Mouse (Mus musculus): ENCODE measurements at regions not wholly inside any gene's neighbourhood (a gene's known extent, or its start where the extent isn't known, plus 50 kb on each side); places are given as distances from the start of the nearest gene placed in this dataset.

- H3K27ac ChIP-seq (replicated peaks; ENCODE audit: low read depth, low read length) = no peak overlapping the region
- H3K4me3 ChIP-seq (replicated peaks; ENCODE audit: low read length) = no peak overlapping the region
- peak; percentile 16 for DNase-seq (ENCODE audit: low spot score)
- no peaks in the 10 kb centered on the region for H3K9me3 ChIP-seq (ENCODE audit: control insufficient read depth, low read length)
- ATAC-seq (ENCODE audit: low FRiP score, low read depth) = peak; percentile 37; the same call in 1 of the 2 replicates
- no peak overlapping the region for H3K4me2 ChIP-seq (replicated peaks; ENCODE audit: low read depth, low read length, severe bottlenecking)
- TF ChIP-seq POLR2A (IDR thresholded peaks at IDR 0.05; ENCODE audit: borderline replicate concordance, extremely low read depth, insufficient read depth, insufficient read length) = no peak
- H3K4me1 ChIP-seq (ENCODE audit: control insufficient read depth, insufficient read depth, low read length) = 0 out of 2 replicates have a peak, but pooled peaks cover 3% of the 10 kb centered on the region
- no peaks in the 10 kb centered on the region for H3K36me3 ChIP-seq (ENCODE audit: control insufficient read depth, insufficient read depth, low read length)
- no peaks in the 10 kb centered on the region for H3K27me3 ChIP-seq (ENCODE audit: control insufficient read depth, insufficient read depth, low read length)
- H3K9ac ChIP-seq (ENCODE audit: low read depth, low read length, severe bottlenecking) = no peak overlapping the region
- WGBS = 15% methylated on average over 4 of the region's 4 CpGs
Observed at GRCm38 (mm10) chr4:64755986-64756385, 368.0 kb upstream of the Pappa start.

GRCm38 (mm10) chr4:64768610-64769009, 355.4 kb upstream of the Pappa start:
- H3K27ac ChIP-seq (replicated peaks; ENCODE audit: low read depth, low read length) = no peak overlapping the region
- no peak overlapping the region for H3K4me2 ChIP-seq (replicated peaks; ENCODE audit: low read depth, low read length, severe bottlenecking)
- H3K4me1 ChIP-seq (ENCODE audit: control insufficient read depth, insufficient read depth, low read length) = no peaks in the 10 kb centered on the region
- DNase-seq (ENCODE audit: low spot score) (no peak), ATAC-seq (ENCODE audit: low FRiP score, low read depth) (no peak)
- no peak overlapping the region for H3K9ac ChIP-seq (ENCODE audit: low read depth, low read length, severe bottlenecking)
- no peaks in the 10 kb centered on the region for H3K9me3 ChIP-seq (ENCODE audit: control insufficient read depth, low read length)
- no peaks in the 10 kb centered on the region for H3K36me3 ChIP-seq (ENCODE audit: control insufficient read depth, insufficient read depth, low read length)
- 70% methylated on average over 1 of the region's 1 CpGs for WGBS
- no peak for TF ChIP-seq POLR2A (IDR thresholded peaks at IDR 0.05; ENCODE audit: borderline replicate concordance, extremely low read depth, insufficient read depth, insufficient read length)
- H3K27me3 ChIP-seq (ENCODE audit: control insufficient read depth, insufficient read depth, low read length) = no peaks in the 10 kb centered on the region
- H3K4me3 ChIP-seq (replicated peaks; ENCODE audit: low read length) = no peak overlapping the region

- Histone ChIP-seq H3K27me3 (ENCODE audit: control insufficient read depth, insufficient read depth, low read length) (no peaks in the 10 kb centered on the region), H3K4me3 (replicated peaks; ENCODE audit: low read length) (no peak overlapping the region), H3K9me3 (ENCODE audit: control insufficient read depth, low read length) (no peaks in the 10 kb centered on the region), H3K36me3 (ENCODE audit: control insufficient read depth, insufficient read depth, low read length) (no peaks in the 10 kb centered on the region), H3K9ac (ENCODE audit: low read depth, low read length, severe bottlenecking) (no peak overlapping the region), H3K4me2 (replicated peaks; ENCODE audit: low read depth, low read length, severe bottlenecking) (no peak overlapping the region), H3K4me1 (ENCODE audit: control insufficient read depth, insufficient read depth, low read length) (no peaks in the 10 kb centered on the region; the same call in 1 of the 2 replicates), H3K27ac (replicated peaks; ENCODE audit: low read depth, low read length) (no peak overlapping the region)
- no peak for ATAC-seq (ENCODE audit: low FRiP score, low read depth)
- TF ChIP-seq POLR2A (IDR thresholded peaks at IDR 0.05; ENCODE audit: borderline replicate concordance, extremely low read depth, insufficient read depth, insufficient read length) = no peak
- DNase-seq (ENCODE audit: low spot score) = no peak
- WGBS = 69% methylated on average over 7 of the region's 7 CpGs
Observed at GRCm38 (mm10) chr4:64803886-64804285, 320.1 kb upstream of the Pappa start.

- ATAC-seq (ENCODE audit: low FRiP score, low read depth) (no peak), DNase-seq (ENCODE audit: low spot score) (peak; percentile 43)
- TF ChIP-seq POLR2A (IDR thresholded peaks at IDR 0.05; ENCODE audit: borderline replicate concordance, extremely low read depth, insufficient read depth, insufficient read length) = no peak
- WGBS = 44% methylated on average over 2 of the region's 2 CpGs
- H3K9me3 ChIP-seq (ENCODE audit: control insufficient read depth, low read length) = no peaks in the 10 kb centered on the region
- no peak overlapping the region for H3K4me3 ChIP-seq (replicated peaks; ENCODE audit: low read length)
- no peaks in the 10 kb centered on the region for H3K36me3 ChIP-seq (ENCODE audit: control insufficient read depth, insufficient read depth, low read length)
- no peak overlapping the region for H3K4me2 ChIP-seq (replicated peaks; ENCODE audit: low read depth, low read length, severe bottlenecking)
- no peak overlapping the region for H3K9ac ChIP-seq (ENCODE audit: low read depth, low read length, severe bottlenecking)
- no peaks in the 10 kb centered on the region; the same call in 1 of the 2 replicates for H3K4me1 ChIP-seq (ENCODE audit: control insufficient read depth, insufficient read depth, low read length)
- no peak overlapping the region for H3K27ac ChIP-seq (replicated peaks; ENCODE audit: low read depth, low read length)
- no peaks in the 10 kb centered on the region for H3K27me3 ChIP-seq (ENCODE audit: control insufficient read depth, insufficient read depth, low read length)
Observed at GRCm38 (mm10) chr4:64804996-64805395, 319.0 kb upstream of the Pappa start.

GRCm38 (mm10) chr4:64807148-64807547, 316.8 kb upstream of the Pappa start:
- no peak for DNase-seq (ENCODE audit: low spot score)
- Histone ChIP-seq H3K9me3 (ENCODE audit: control insufficient read depth, low read length) (no peaks in the 10 kb centered on the region), H3K4me3 (replicated peaks; ENCODE audit: low read length) (no peak overlapping the region), H3K27me3 (ENCODE audit: control insufficient read depth, insufficient read depth, low read length) (no peaks in the 10 kb centered on the region), H3K4me2 (replicated peaks; ENCODE audit: low read depth, low read length, severe bottlenecking) (no peak overlapping the region), H3K27ac (replicated peaks; ENCODE audit: low read depth, low read length) (no peak overlapping the region), H3K9ac (ENCODE audit: low read depth, low read length, severe bottlenecking) (no peak overlapping the region), H3K4me1 (ENCODE audit: control insufficient read depth, insufficient read depth, low read length) (no peaks in the 10 kb centered on the region; the same call in 1 of the 2 replicates), H3K36me3 (ENCODE audit: control insufficient read depth, insufficient read depth, low read length) (no peaks in the 10 kb centered on the region)
- no peak for TF ChIP-seq POLR2A (IDR thresholded peaks at IDR 0.05; ENCODE audit: borderline replicate concordance, extremely low read depth, insufficient read depth, insufficient read length)
- 80% methylated on average over 1 of the region's 1 CpGs for WGBS
- no peak for ATAC-seq (ENCODE audit: low FRiP score, low read depth)

- Histone ChIP-seq H3K27ac (replicated peaks; ENCODE audit: low read depth, low read length) (no peak overlapping the region), H3K4me1 (ENCODE audit: control insufficient read depth, insufficient read depth, low read length) (no peaks in the 10 kb centered on the region), H3K9me3 (ENCODE audit: control insufficient read depth, low read length) (no peaks in the 10 kb centered on the region), H3K9ac (ENCODE audit: low read depth, low read length, severe bottlenecking) (no peak overlapping the region), H3K4me2 (replicated peaks; ENCODE audit: low read depth, low read length, severe bottlenecking) (no peak overlapping the region), H3K36me3 (ENCODE audit: control insufficient read depth, insufficient read depth, low read length) (no peaks in the 10 kb centered on the region), H3K27me3 (ENCODE audit: control insufficient read depth, insufficient read depth, low read length) (no peaks in the 10 kb centered on the region), H3K4me3 (replicated peaks; ENCODE audit: low read length) (no peak overlapping the region)
- DNase-seq (ENCODE audit: low spot score) (no peak), ATAC-seq (ENCODE audit: low FRiP score, low read depth) (no peak)
- no peak for TF ChIP-seq POLR2A (IDR thresholded peaks at IDR 0.05; ENCODE audit: borderline replicate concordance, extremely low read depth, insufficient read depth, insufficient read length)
Observed at GRCm38 (mm10) chr4:64811974-64812373, 312.0 kb upstream of the Pappa start.

All from limb, embryonic 14.5 days (tissue).